In genomic region chr13:10237616-10238015, GRCm38 (mm10) we compare ENCODE assay signal across 22 mouse cellular contexts.
DNase-seq lines count a peak whose midpoint lies in the region; ATAC-seq and TF ChIP-seq lines count a peak whose summit lies in the region.
"Had no signal": no experiment of that assay in that cellular context is flagged by ENCODE, and none has a peak within 500 bp of the region (broad histone marks: within the 10 kb centered on the region; RNA-seq: fewer than 3 reads in every experiment).

No protein-coding gene starts in this region.

- H3K27me3 ChIP-seq in kidney, adult 2 months (replicated peaks; ENCODE audit: control insufficient read depth, insufficient read depth, low read length), result no peaks in the 10 kb centered on the region
- H3K27me3 ChIP-seq in kidney, embryonic 15.5 days, result no peaks in the 10 kb centered on the region
- H3K27me3 ChIP-seq in liver, adult 2 months (ENCODE audit: control insufficient read depth, insufficient read depth, low read length), result no peaks in the 10 kb centered on the region
- H3K27me3 ChIP-seq in liver, embryonic 12.5 days (replicated peaks), result no peaks in the 10 kb centered on the region
- H3K27me3 ChIP-seq: CH12.LX had no signal

- H3K79me2 ChIP-seq in liver, adult 2 months (ENCODE audit: control insufficient read depth, insufficient read depth, low read length), result no peaks in the 10 kb centered on the region

- peaks cover 6% of the 10 kb centered on the region; the same call in 1 of the 2 replicates for H3K4me1 ChIP-seq in kidney, adult 2 months (ENCODE audit: control insufficient read depth, insufficient read depth, low read length)
- H3K4me1 ChIP-seq in kidney, embryonic 15.5 days, result no peaks in the 10 kb centered on the region
- H3K4me1 ChIP-seq in liver, adult 2 months (ENCODE audit: control insufficient read depth, insufficient read depth, low read length), result no peaks in the 10 kb centered on the region
- H3K4me1 ChIP-seq in liver, embryonic 12.5 days, result no peaks in the 10 kb centered on the region

- H3K9ac ChIP-seq in kidney, embryonic 15.5 days, result no peak overlapping the region
- H3K9ac ChIP-seq in liver, adult 2 months (ENCODE audit: low read depth, low read length), result no peak overlapping the region
- no peak overlapping the region for H3K9ac ChIP-seq in liver, embryonic 12.5 days

- 45% methylated on average over 2 of the region's 2 CpGs for WGBS in kidney, adult 2 months
- 65% methylated on average over 2 of the region's 2 CpGs for WGBS in kidney, embryonic 15.5 days
- WGBS in liver, adult 2 months, result 24% methylated on average over 2 of the region's 2 CpGs
- 33% methylated on average over 2 of the region's 2 CpGs for WGBS in liver, embryonic 12.5 days (ENCODE audit: insufficient replicate concordance)

- TF ChIP-seq POLR2A in kidney, adult 2 months (IDR thresholded peaks at IDR 0.05; ENCODE audit: low read depth, low read length), result no peak
- TF ChIP-seq POLR2A in liver, adult 2 months (IDR thresholded peaks at IDR 0.05; ENCODE audit: extremely low read depth, insufficient read depth, low read length), result no peak

- H3K4me2 ChIP-seq in kidney, embryonic 15.5 days, result no peak overlapping the region
- no peak overlapping the region for H3K4me2 ChIP-seq in liver, embryonic 12.5 days

- no peak for ATAC-seq in kidney, embryonic 15.5 days (replicated peaks; ENCODE audit: low FRiP score)
- ATAC-seq in liver, embryonic 12.5 days, result no peak
- ATAC-seq: activated CD4-positive, CD25-positive, alpha-beta regulatory T cell, adult 4 months; CD4-positive, CD25-positive, alpha-beta regulatory T cell, adult 4 months; Patski had no signal

- no peak for TF ChIP-seq CTCF in kidney, adult 2 months (conservative IDR thresholded peaks at IDR 0.05; ENCODE audit: insufficient read depth, insufficient read length, low read depth, low read length)
- no peak for TF ChIP-seq CTCF in liver, adult 2 months (IDR thresholded peaks at IDR 0.05; ENCODE audit: low read depth, low read length)

- H3K36me3 ChIP-seq in kidney, adult 2 months (ENCODE audit: control insufficient read depth, insufficient read depth, low read length), result no peaks in the 10 kb centered on the region
- no peaks in the 10 kb centered on the region for H3K36me3 ChIP-seq in kidney, embryonic 15.5 days
- no peaks in the 10 kb centered on the region for H3K36me3 ChIP-seq in liver, adult 2 months (ENCODE audit: control insufficient read depth, insufficient read depth, low read length)
- no peaks in the 10 kb centered on the region for H3K36me3 ChIP-seq in liver, embryonic 12.5 days
- H3K36me3 ChIP-seq: G1E had no signal

- H3K27ac ChIP-seq in kidney, adult 2 months (ENCODE audit: insufficient read depth, low read depth, low read length), result no peak overlapping the region
- H3K27ac ChIP-seq in kidney, embryonic 15.5 days, result no peak overlapping the region
- H3K27ac ChIP-seq in liver, adult 2 months (replicated peaks; ENCODE audit: insufficient read depth, low read depth, low read length), result no peak overlapping the region
- no peak overlapping the region for H3K27ac ChIP-seq in liver, embryonic 12.5 days

- H3K4me3 ChIP-seq in kidney, adult 2 months (ENCODE audit: insufficient read depth, low read depth, low read length), result no peak overlapping the region
- H3K4me3 ChIP-seq in kidney, embryonic 15.5 days (replicated peaks), result no peak overlapping the region
- H3K4me3 ChIP-seq in liver, adult 2 months (ENCODE audit: insufficient read depth, low read depth, low read length), result no peak overlapping the region
- no peak overlapping the region for H3K4me3 ChIP-seq in liver, embryonic 12.5 days

- H3K9me3 ChIP-seq in kidney, embryonic 15.5 days (replicated peaks), result no peaks in the 10 kb centered on the region
- H3K9me3 ChIP-seq in liver, embryonic 12.5 days (replicated peaks), result no peaks in the 10 kb centered on the region
- H3K9me3 ChIP-seq: G1E had no signal

- DNase-seq in kidney, adult 2 months, result peak; percentile 53
- DNase-seq in kidney, adult 11 months, result no peak
- peak; percentile 4 to 17 for DNase-seq in kidney, adult 8-10 months
- DNase-seq in kidney, adult 9 months, result peak; percentile 48
- no peak for DNase-seq in kidney, postnatal 4 days
- peak; percentile 50 for DNase-seq in liver, adult 2 months (ENCODE audit: extremely low read depth, low read depth, low spot score)
- DNase-seq: adrenal gland, adult 2 months; adrenal gland, adult 8-10 months; adrenal gland, postnatal 10 days; adrenal gland, postnatal 14 days; adrenal gland, postnatal 25 days; adrenal gland, postnatal 36 days; B cell, adult 2 months; cerebellum, adult 11 months; cerebellum, adult 11-12 months had no signal

Comparison
In these comparisons a context has a peak if more than half of its experiments do, and no peak if none do; other contexts are left out.
1. DNase-seq: peak in kidney, adult 2 months (single experiment), kidney, adult 8-10 months (2 of 2), kidney, adult 9 months (single experiment) and liver, adult 2 months (single experiment); none in kidney, adult 11 months (single experiment) and kidney, postnatal 4 days (0 of 2).